Mouse (Mus musculus): ENCODE measurements around the gene Tor2a.

Gene Tor2a

GRCm38 (mm10) chr2:32763353-32763752 is 6.3 kb downstream of the Tor2a start:
- no peak for DNase-seq (ENCODE audit: low spot score)

GRCm38 (mm10) chr2:32767241-32767640 is 10.2 kb downstream of the Tor2a start:
- no peak for DNase-seq (ENCODE audit: low spot score)

GRCm38 (mm10) chr2:32768661-32769285 is 11.7 kb downstream of the Tor2a start:
- no peak for DNase-seq (ENCODE audit: low spot score)

GRCm38 (mm10) chr2:32769327-32770085 is 12.5 kb downstream of the Tor2a start:
- no peak for DNase-seq (ENCODE audit: low spot score)

GRCm38 (mm10) chr2:32771886-32772285 is 14.9 kb downstream of the Tor2a start:
- DNase-seq (ENCODE audit: low spot score), result no peak

- no peak for DNase-seq (ENCODE audit: low spot score)
Observed at GRCm38 (mm10) chr2:32772626-32773279, 15.7 kb downstream of the Tor2a start.

GRCm38 (mm10) chr2:32775359-32776074 is 18.5 kb downstream of the Tor2a start, which contains the start of the genes Ttc16 and Ptrh1:
TSS of gene Ttc16 (minus strand) at chr2:32775633.
TSS of gene Ptrh1 (plus strand) at chr2:32775786.
- DNase-seq (ENCODE audit: low spot score), result peak; percentile 97

- DNase-seq (ENCODE audit: low spot score), result no peak
Observed at GRCm38 (mm10) chr2:32776192-32776591, 19.2 kb downstream of the Tor2a start.

GRCm38 (mm10) chr2:32778081-32778480 is 21.0 kb downstream of the Tor2a start:
- no peak for DNase-seq (ENCODE audit: low spot score)

GRCm38 (mm10) chr2:32779131-32779530 is 22.1 kb downstream of the Tor2a start:
- peak; percentile 54 for DNase-seq (ENCODE audit: low spot score)

GRCm38 (mm10) chr2:32779714-32780113 is 22.7 kb downstream of the Tor2a start:
- DNase-seq (ENCODE audit: low spot score), result no peak

GRCm38 (mm10) chr2:32781710-32782109 is 24.7 kb downstream of the Tor2a start:
- DNase-seq (ENCODE audit: low spot score), result no peak

GRCm38 (mm10) chr2:32784048-32784681 is 27.1 kb downstream of the Tor2a start, which contains the start of gene Cfap157:
TSS of gene Cfap157 (minus strand) at chr2:32784428.
- DNase-seq (ENCODE audit: low spot score), result no peak

GRCm38 (mm10) chr2:32787176-32787575 is 30.1 kb downstream of the Tor2a start:
- DNase-seq (ENCODE audit: low spot score), result no peak

- DNase-seq (ENCODE audit: low spot score), result no peak
Observed at GRCm38 (mm10) chr2:32788581-32788980, 31.5 kb downstream of the Tor2a start.

- DNase-seq (ENCODE audit: low spot score), result peak; percentile 33
Observed at GRCm38 (mm10) chr2:32791297-32791696, 34.3 kb downstream of the Tor2a start.

GRCm38 (mm10) chr2:32795748-32796418 is 38.8 kb downstream of the Tor2a start:
- DNase-seq (ENCODE audit: low spot score), result no peak

GRCm38 (mm10) chr2:32798251-32798962 is 41.4 kb downstream of the Tor2a start:
- DNase-seq (ENCODE audit: low spot score), result no peak

GRCm38 (mm10) chr2:32808816-32809566 is 52.0 kb downstream of the Tor2a start:
- no peak for DNase-seq (ENCODE audit: low spot score)
